Mouse (Mus musculus): ENCODE measurements around the gene Mri1. TPM values are rescaled to one million over a fixed set of nuclear protein-coding genes. Genes with fewer than 3 reads are reported as not detected.
A peak's percentile ranks its signal among the peaks of the same experiment; 100 is the strongest.

Gene Mri1
- total and polyA plus RNA-seq, 3 experiments = 58.6 to 102 (median 62.1) TPM

GRCm38 (mm10) chr8:84272302-84272701 lies 15.2 kb upstream of the Mri1 start:
- peaks cover 6 to 20% of the 10 kb centered on the region in 2 experiments; a peak in 3 of 4 replicates for H3K4me1 ChIP-seq (ENCODE audit: control insufficient read depth in 1 of 2, insufficient read depth in 2 of 2)
- H3K36me3 ChIP-seq (replicated peaks in 1 of 2; ENCODE audit: control insufficient read depth in 1 of 2, insufficient read depth in 1 of 2, low read length in 1 of 2) = peaks cover 4 to 15% of the 10 kb centered on the region in 2 experiments
- H3K4me3 ChIP-seq (replicated peaks in 1 of 3; ENCODE audit: low read depth in 2 of 3, low read length in 2 of 3, poor library complexity in 1 of 3) = no peak overlapping the region
- TF ChIP-seq MXI1 (IDR thresholded peaks at IDR 0.05; ENCODE audit: low read depth, low read length) = no peak
- TF ChIP-seq UBTF (IDR thresholded peaks at IDR 0.05; ENCODE audit: low read depth, low read length) = no peak
- no peak for TF ChIP-seq PAX5 (IDR thresholded peaks at IDR 0.05; ENCODE audit: low read length)
- TF ChIP-seq MAZ (IDR thresholded peaks at IDR 0.05; ENCODE audit: low read depth, low read length) = no peak
- TF ChIP-seq GABPA (IDR thresholded peaks at IDR 0.05; ENCODE audit: insufficient replicate concordance, low read depth, low read length) = no peak
- TF ChIP-seq EP300 (IDR thresholded peaks at IDR 0.05; ENCODE audit: low read length) = no peak
- no peak for TF ChIP-seq CHD1 (IDR thresholded peaks at IDR 0.05; ENCODE audit: low read depth, low read length)
- TF ChIP-seq CTCF (conservative IDR thresholded peaks at IDR 0.05 in 1 of 2, IDR thresholded peaks at IDR 0.05 in 1 of 2; ENCODE audit: low read depth in 2 of 2, low read length in 2 of 2) = no peak
- TF ChIP-seq E2F4 (IDR thresholded peaks at IDR 0.05; ENCODE audit: insufficient replicate concordance, low read depth, low read length) = no peak
- no peak for TF ChIP-seq KAT2A (IDR thresholded peaks at IDR 0.05; ENCODE audit: insufficient replicate concordance, low read length)
- no peaks in the 10 kb centered on the region for H3K27me3 ChIP-seq (replicated peaks)
- H3K9ac ChIP-seq (ENCODE audit: insufficient read depth, low read depth) = no peak overlapping the region
- no peak overlapping the region for H3K4me2 ChIP-seq (ENCODE audit: insufficient read depth, low read depth, poor library complexity, severe bottlenecking)
- no peaks in the 10 kb centered on the region for H3K9me3 ChIP-seq (replicated peaks; ENCODE audit: low read length)
- DNase-seq (ENCODE audit: extremely low read depth) = no peak
- no peak overlapping the region for H3K27ac ChIP-seq (ENCODE audit: insufficient read depth, low read depth)
- in situ Hi-C loops (cut with MboI; ENCODE audit: low pct_ligation_motif_present, low pct_unique_long_range_greater_than_20kb, low sequenced_read_pairs) (loop anchor here (10.0 kb wide), 1 partner anchor 88 kb away; the partner anchor contains the start of gene Nanos3), dilution Hi-C loops (cut with MboI; ENCODE audit: extremely low pct_ligation_motif_present, extremely low pct_unique_long_range_greater_than_20kb, low sequenced_read_pairs) (no loop called here)
- 0 out of 2 replicates have a peak, but pooled peaks cover 6% of the 10 kb centered on the region for H3K79me2 ChIP-seq (replicated peaks; ENCODE audit: control insufficient read depth, extremely low read depth, insufficient read depth, poor library complexity, severe bottlenecking)

- 0 out of 2 replicates have a peak, but pooled peaks cover 6% of the 10 kb centered on the region for H3K79me2 ChIP-seq (replicated peaks; ENCODE audit: control insufficient read depth, extremely low read depth, insufficient read depth, poor library complexity, severe bottlenecking)
- H3K4me1 ChIP-seq (ENCODE audit: control insufficient read depth in 1 of 2, insufficient read depth in 2 of 2) = peaks cover 6 to 20% of the 10 kb centered on the region in 2 experiments; a peak in 3 of 4 replicates
- peak within 1 kb of the TSS; percentile 73 for H3K4me2 ChIP-seq (ENCODE audit: insufficient read depth, low read depth, poor library complexity, severe bottlenecking)
- H3K27me3 ChIP-seq (replicated peaks) = no peaks in the 10 kb centered on the region
- peak within 1 kb of the TSS; percentile 79 to 94 (median 93) for H3K4me3 ChIP-seq (replicated peaks in 1 of 3; ENCODE audit: low read depth in 2 of 3, low read length in 2 of 3, poor library complexity in 1 of 3)
- H3K9me3 ChIP-seq (replicated peaks; ENCODE audit: low read length) = no peaks in the 10 kb centered on the region
- H3K27ac ChIP-seq (ENCODE audit: insufficient read depth, low read depth) = no peak within 1 kb of the TSS
- peaks cover 22 to 35% of the 10 kb centered on the region in 2 experiments for H3K36me3 ChIP-seq (replicated peaks in 1 of 2; ENCODE audit: control insufficient read depth in 1 of 2, insufficient read depth in 1 of 2, low read length in 1 of 2)
- peak within 1 kb of the TSS; percentile 73 for H3K9ac ChIP-seq (ENCODE audit: insufficient read depth, low read depth)
- dilution Hi-C loops (cut with MboI; ENCODE audit: extremely low pct_ligation_motif_present, extremely low pct_unique_long_range_greater_than_20kb, low sequenced_read_pairs) (no loop called here), in situ Hi-C loops (cut with MboI; ENCODE audit: low pct_ligation_motif_present, low pct_unique_long_range_greater_than_20kb, low sequenced_read_pairs) (loop anchor here (10.0 kb wide), 1 partner anchor 85 kb away; the partner anchor contains the start of gene Nanos3)
- peak; percentile 100 for DNase-seq (ENCODE audit: extremely low read depth)
- TF ChIP-seq SMC3 (IDR thresholded peaks at IDR 0.05; ENCODE audit: low read depth, low read length) (no peak), TCF12 (IDR thresholded peaks at IDR 0.05; ENCODE audit: low read depth, low read length) (0 out of 2 replicates have a peak, but pooled peaks have one; percentile 27), EP300 (IDR thresholded peaks at IDR 0.05; ENCODE audit: low read length) (no peak), PAX5 (IDR thresholded peaks at IDR 0.05; ENCODE audit: low read length) (no peak), USF2 (conservative IDR thresholded peaks at IDR 0.05; ENCODE audit: low read depth, low read length) (no peak), BHLHE40 (IDR thresholded peaks at IDR 0.05; ENCODE audit: low read depth, low read length) (no peak), MAZ (IDR thresholded peaks at IDR 0.05; ENCODE audit: low read depth, low read length) (no peak), USF1 (IDR thresholded peaks at IDR 0.05; ENCODE audit: low read depth, low read length) (no peak), MAFK (IDR thresholded peaks at IDR 0.05; ENCODE audit: insufficient replicate concordance, low read length) (peak; percentile 71; the same call in 1 of the 2 replicates), NRF1 (IDR thresholded peaks at IDR 0.05; ENCODE audit: low read depth, low read length) (peak; percentile 93), CHD2 (IDR thresholded peaks at IDR 0.05; ENCODE audit: low read length) (peak; percentile 91), KAT2A (IDR thresholded peaks at IDR 0.05; ENCODE audit: insufficient replicate concordance, low read length) (peak; percentile 75; the same call in 1 of the 2 replicates), ELF1 (IDR thresholded peaks at IDR 0.05; ENCODE audit: low read depth, low read length) (peak; percentile 98), CTCF (conservative IDR thresholded peaks at IDR 0.05 in 1 of 2, IDR thresholded peaks at IDR 0.05 in 1 of 2; ENCODE audit: low read depth in 2 of 2, low read length in 2 of 2) (no peak), GABPA (IDR thresholded peaks at IDR 0.05; ENCODE audit: insufficient replicate concordance, low read depth, low read length) (peak; percentile 7; the same call in 1 of the 2 replicates), ZMIZ1 (IDR thresholded peaks at IDR 0.05; ENCODE audit: low read depth, low read length) (peak; percentile 45; the same call in 1 of the 2 replicates), ZC3H11A (IDR thresholded peaks at IDR 0.05; ENCODE audit: low read depth, low read length) (no peak), IRF4 (IDR thresholded peaks at IDR 0.05; ENCODE audit: low read depth, low read length) (peak; percentile 41; the same call in 1 of the 2 replicates), HCFC1 (IDR thresholded peaks at IDR 0.05; ENCODE audit: low read depth, low read length) (peak; percentile 84), ZKSCAN1 (IDR thresholded peaks at IDR 0.05; ENCODE audit: borderline replicate concordance, low read depth, low read length) (no peak), NELFE (IDR thresholded peaks at IDR 0.05; ENCODE audit: low read depth, low read length) (peak; percentile 56), MXI1 (IDR thresholded peaks at IDR 0.05; ENCODE audit: low read depth, low read length) (no peak; the same call in 1 of the 2 replicates), E2F4 (IDR thresholded peaks at IDR 0.05; ENCODE audit: insufficient replicate concordance, low read depth, low read length) (peak; percentile 53; the same call in 1 of the 2 replicates), MAX (IDR thresholded peaks at IDR 0.05; ENCODE audit: low read length) (no peak), POLR2AphosphoS2 (IDR thresholded peaks at IDR 0.05; ENCODE audit: low read depth, low read length) (peak; percentile 49; the same call in 1 of the 2 replicates), CHD1 (IDR thresholded peaks at IDR 0.05; ENCODE audit: low read depth, low read length) (no peak), UBTF (IDR thresholded peaks at IDR 0.05; ENCODE audit: low read depth, low read length) (no peak)
These were observed 13.0 kb upstream of the Mri1 start, which contains the start of gene Ccdc130 for GRCm38 (mm10) chr8:84269950-84270773. Ccdc130 (minus strand) TSS chr8:84270380.
